Mouse (Mus musculus) limb, embryonic 11.5 days (tissue): Measurements from ENCODE around the gene Rps12. TPM values are rescaled to one million over a fixed set of nuclear protein-coding genes. Genes with fewer than 3 reads are reported as not detected.

Experiments
- ATAC-seq: fragments of 200-750 bp; cut with Nextera tagmentation; 2 replicates; pipeline ENCODE4 v1.8.0; 2017; ENCODE audit warnings: low read depth; ENCODE audit not compliant: insufficient number of reproducible peaks, low FRiP score, low TSS enrichment
- DNase-seq: peaks from one replicate; pipeline ENCODE4 v3.0.0-alpha.2; 2015; ENCODE audit warnings: low spot score
- H3K27ac ChIP-seq: fragments of 300-500 bp; sonication (generic); replicated peaks from 2 replicates; pipeline ENCODE4 v1.5.1; 2014; ENCODE audit warnings: low read depth, mild to moderate bottlenecking, low read length
- H3K27me3 ChIP-seq: fragments of 300-500 bp; sonication (generic); 2 replicates; pipeline ENCODE4 v1.6.1; 2014; ENCODE audit warnings: mild to moderate bottlenecking, low read length, mixed read lengths; ENCODE audit not compliant: control insufficient read depth, insufficient read depth
- H3K36me3 ChIP-seq: fragments of 300-500 bp; sonication (generic); 2 replicates; pipeline ENCODE4 v1.6.1; 2014; ENCODE audit warnings: mild to moderate bottlenecking, low read length, moderate library complexity, mixed read lengths; ENCODE audit not compliant: control insufficient read depth, insufficient read depth
- H3K4me1 ChIP-seq: fragments of 300-500 bp; sonication (generic); 2 replicates; pipeline ENCODE4 v1.6.1; 2014; ENCODE audit warnings: low read length, mixed read lengths; ENCODE audit not compliant: control insufficient read depth, insufficient read depth
- H3K4me2 ChIP-seq: fragments of 300-500 bp; sonication (generic); 2 replicates; pipeline ENCODE4 v1.6.1; 2014; ENCODE audit warnings: low read depth, mild to moderate bottlenecking, moderate library complexity; ENCODE audit not compliant: severe bottlenecking
- H3K4me3 ChIP-seq: fragments of 300-500 bp; sonication (generic); 2 replicates; pipeline ENCODE4 v1.5.1; 2014; ENCODE audit warnings: low read depth, low read length
- H3K9ac ChIP-seq: fragments of 300-500 bp; sonication (generic); 2 replicates; pipeline ENCODE4 v1.6.1; 2014; ENCODE audit warnings: mild to moderate bottlenecking, low read length
- H3K9me3 ChIP-seq: fragments of 300-500 bp; sonication (generic); 2 replicates; pipeline ENCODE4 v1.6.1; 2016; ENCODE audit warnings: low read length; ENCODE audit not compliant: control insufficient read depth
- WGBS: fragments of 180-500 bp; shearing (Covaris S2); extraction: QIAGEN DNeasy Blood & Tissue Kit; methylation state at CpG from one replicate; pipeline ENCODE4 v1.1.7; 2014; 5-methylcytosine and 5-hydroxymethylcytosine counted together
- polyA plus RNA-seq: library from polyadenylated mRNA; unstranded; fragments of >200 nt; fragmentation: Nextera tagmentation; extraction: Ambion mirVana; gene quantifications from 2 replicates; pipeline ENCODE4 v1.2.1, GENCODE M21; 2014

The Rps12 gene
- polyA plus RNA-seq, 1 experiment from 2014 or later: 198 TPM

DNA sequence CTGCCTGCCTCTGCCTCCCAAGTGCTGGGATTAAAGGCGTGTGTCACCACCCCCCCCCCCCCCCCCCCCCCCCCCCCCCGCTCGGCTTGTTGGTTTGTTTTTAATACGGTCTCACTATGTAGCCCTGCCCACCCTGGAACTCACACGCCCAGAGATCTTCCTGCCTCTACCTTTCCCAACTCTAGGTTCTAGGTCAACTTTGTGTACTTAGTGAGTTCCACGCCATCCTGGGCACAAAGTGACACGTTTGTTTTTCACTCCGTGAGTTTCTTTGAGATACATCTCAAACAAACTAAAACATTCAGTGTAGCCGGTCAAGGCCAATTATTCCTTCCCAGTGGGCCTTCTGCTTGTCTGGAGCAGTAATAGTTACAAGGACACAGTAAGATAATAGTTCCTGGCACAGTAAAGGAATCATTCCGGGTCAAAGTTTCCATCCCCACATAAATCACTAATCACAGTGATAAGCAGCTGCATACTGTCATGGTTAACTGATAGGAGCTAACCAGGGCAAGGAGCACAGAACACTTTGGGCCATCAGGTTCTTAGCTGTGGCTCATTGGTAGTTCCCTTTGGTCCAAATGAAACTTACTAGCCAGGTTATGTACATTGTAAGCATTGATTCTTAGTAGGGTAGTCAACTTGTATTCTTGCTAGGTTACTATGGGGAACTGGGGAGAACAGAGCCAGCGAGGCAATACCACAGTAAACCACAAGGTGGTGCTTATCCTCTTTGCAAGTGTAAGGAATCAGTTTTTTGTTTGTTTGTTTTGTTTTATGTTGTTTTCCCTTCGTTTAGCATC lies 24.8 kb upstream of the Rps12 start:
- no peaks in the 10 kb centered on the region for H3K36me3 ChIP-seq
- no peaks in the 10 kb centered on the region for H3K4me1 ChIP-seq
- H3K27ac ChIP-seq: no peak overlapping the region
- WGBS: 73% methylated on average over 9 of the region's 12 CpGs
- H3K4me3 ChIP-seq: no peak overlapping the region
- H3K9me3 ChIP-seq: no peaks in the 10 kb centered on the region
- no peak overlapping the region for H3K4me2 ChIP-seq
- ATAC-seq (no peak), DNase-seq (peak; percentile 86)
- H3K9ac ChIP-seq: no peak overlapping the region
- no peaks in the 10 kb centered on the region for H3K27me3 ChIP-seq

DNA sequence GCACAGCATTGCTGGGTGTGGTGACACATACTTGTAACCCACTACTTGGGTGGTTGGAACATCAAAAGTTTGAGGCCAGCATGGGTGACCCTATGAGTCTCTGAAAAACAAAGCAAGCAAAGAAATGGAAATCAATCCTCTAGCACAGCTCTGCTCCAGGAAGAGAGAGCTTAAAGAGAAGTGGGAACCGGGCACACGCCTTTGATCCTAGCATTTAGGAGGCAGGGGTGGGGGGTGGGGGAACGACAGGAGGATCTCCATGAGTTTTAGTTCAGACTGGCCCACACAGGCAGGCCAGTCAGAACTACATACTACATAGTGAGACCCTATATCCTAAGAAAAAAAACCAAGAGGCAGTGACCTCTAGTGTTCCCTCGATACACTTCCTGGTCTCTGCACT lies 19.1 kb upstream of the Rps12 start:
- Histone ChIP-seq H3K9ac (no peak overlapping the region), H3K36me3 (no peaks in the 10 kb centered on the region), H3K4me2 (no peak overlapping the region), H3K4me3 (no peak overlapping the region), H3K9me3 (no peaks in the 10 kb centered on the region), H3K27ac (no peak overlapping the region), H3K4me1 (no peaks in the 10 kb centered on the region), H3K27me3 (no peaks in the 10 kb centered on the region)
- 16% methylated on average over 4 of the region's 4 CpGs for WGBS
- ATAC-seq (no peak; the same call in 1 of the 2 replicates), DNase-seq (no peak)

DNA sequence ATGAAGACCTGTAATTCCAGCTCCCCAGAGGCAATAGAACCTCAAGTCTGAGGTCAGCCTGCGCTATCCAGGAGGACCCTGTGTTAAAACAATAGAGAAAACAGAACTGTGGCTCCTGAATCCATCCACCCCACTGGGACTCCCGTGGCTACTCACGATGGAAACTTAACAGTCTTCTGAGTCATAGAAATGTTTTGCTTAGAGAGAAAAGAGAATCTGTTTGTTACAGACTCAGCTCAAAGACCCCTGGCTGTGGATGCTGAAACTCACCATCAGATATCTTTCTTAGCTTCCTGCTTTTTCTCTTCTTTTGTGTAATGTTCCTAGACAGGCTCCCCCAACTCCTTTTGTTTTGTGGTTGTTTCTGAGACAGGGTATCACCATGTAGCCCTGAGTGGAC lies 17.6 kb upstream of the Rps12 start:
- H3K4me3 ChIP-seq: no peak overlapping the region
- 86% methylated on average over 3 of the region's 3 CpGs for WGBS
- H3K9ac ChIP-seq: no peak overlapping the region
- no peak for ATAC-seq
- no peaks in the 10 kb centered on the region for H3K4me1 ChIP-seq
- H3K27me3 ChIP-seq: no peaks in the 10 kb centered on the region
- no peak overlapping the region for H3K4me2 ChIP-seq
- no peaks in the 10 kb centered on the region for H3K36me3 ChIP-seq
- no peak for DNase-seq
- no peak overlapping the region for H3K27ac ChIP-seq
- H3K9me3 ChIP-seq: no peaks in the 10 kb centered on the region

DNA sequence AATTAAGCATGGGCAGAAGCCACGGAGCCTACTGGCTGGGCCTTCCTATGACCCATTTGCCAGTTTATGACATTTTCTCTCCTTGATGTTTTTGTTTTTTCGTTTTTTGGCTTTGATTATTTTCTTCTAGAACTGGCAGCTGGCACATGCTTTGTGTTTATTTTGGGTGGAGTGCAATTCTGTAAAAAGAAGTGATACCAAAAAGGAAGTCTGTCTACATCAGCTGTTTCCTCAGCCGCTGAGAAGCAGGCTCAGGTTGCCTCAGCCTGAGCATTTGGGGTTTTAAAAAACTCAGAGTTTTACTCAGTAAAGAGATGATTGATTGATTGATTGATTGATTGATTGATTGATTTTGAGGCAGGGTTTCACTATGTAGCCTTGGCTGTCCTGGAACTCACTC lies 15.8 kb upstream of the Rps12 start:
- H3K4me3 ChIP-seq: no peak overlapping the region
- no peaks in the 10 kb centered on the region for H3K4me1 ChIP-seq
- H3K27me3 ChIP-seq: no peaks in the 10 kb centered on the region
- no peak overlapping the region for H3K4me2 ChIP-seq
- no peak overlapping the region for H3K9ac ChIP-seq
- H3K9me3 ChIP-seq: no peaks in the 10 kb centered on the region
- DNase-seq: no peak
- H3K27ac ChIP-seq: no peak overlapping the region
- 79% methylated on average over 3 of the region's 3 CpGs for WGBS
- H3K36me3 ChIP-seq: no peaks in the 10 kb centered on the region
- no peak for ATAC-seq

DNA sequence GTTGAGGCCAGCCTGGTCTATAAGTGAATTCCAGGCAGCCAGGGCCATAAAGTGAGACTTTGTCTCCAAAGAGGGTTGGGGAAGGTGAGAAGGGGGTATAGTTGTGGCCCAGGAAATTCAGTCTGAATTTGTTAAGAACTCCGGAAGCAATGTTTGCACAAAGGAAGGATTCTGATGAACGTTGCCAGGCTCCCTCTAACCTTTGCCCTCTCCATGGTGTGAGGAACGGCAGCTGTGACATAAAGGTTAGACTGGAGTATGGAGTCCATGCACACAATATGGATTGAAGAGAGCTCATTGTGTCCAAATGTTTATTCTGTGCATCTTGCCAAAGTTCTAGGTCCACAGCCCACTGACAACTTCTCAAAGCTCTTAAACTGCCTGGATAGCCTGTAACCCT lies 12.9 kb upstream of the Rps12 start:
- WGBS: 28% methylated on average over 3 of the region's 3 CpGs
- ATAC-seq (no peak), DNase-seq (no peak)
- no peaks in the 10 kb centered on the region for H3K4me1 ChIP-seq
- H3K27ac ChIP-seq: no peak overlapping the region
- no peak overlapping the region for H3K9ac ChIP-seq
- no peaks in the 10 kb centered on the region for H3K36me3 ChIP-seq
- H3K9me3 ChIP-seq: no peaks in the 10 kb centered on the region
- no peak overlapping the region for H3K4me2 ChIP-seq
- H3K4me3 ChIP-seq: no peak overlapping the region
- H3K27me3 ChIP-seq: no peaks in the 10 kb centered on the region

DNA sequence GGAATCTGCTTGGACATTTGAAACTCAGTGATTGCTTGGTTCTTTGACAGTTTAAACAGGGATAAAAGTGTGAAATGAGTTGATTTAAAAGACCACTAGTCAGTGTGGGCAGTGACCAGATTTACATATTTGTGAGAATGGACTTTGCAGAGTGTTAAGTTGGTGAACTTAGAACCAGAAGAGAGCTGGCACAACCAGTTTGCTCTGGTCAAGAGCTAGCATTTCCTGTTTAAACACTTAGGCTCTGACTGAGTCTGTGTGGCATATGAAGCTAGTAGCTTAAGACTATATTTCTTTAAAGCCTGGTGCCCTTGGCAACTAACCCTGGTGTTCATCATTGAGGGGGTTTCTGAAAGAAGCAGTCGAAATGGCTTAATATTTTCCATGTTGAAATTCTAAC lies 11.1 kb upstream of the Rps12 start:
- no peaks in the 10 kb centered on the region for H3K27me3 ChIP-seq
- no peak overlapping the region for H3K9ac ChIP-seq
- H3K36me3 ChIP-seq: no peaks in the 10 kb centered on the region
- no peak overlapping the region for H3K4me3 ChIP-seq
- H3K27ac ChIP-seq: no peak overlapping the region
- ATAC-seq (no peak), DNase-seq (no peak)
- no peak overlapping the region for H3K4me2 ChIP-seq
- no peaks in the 10 kb centered on the region for H3K9me3 ChIP-seq
- H3K4me1 ChIP-seq: no peaks in the 10 kb centered on the region
- 86% methylated on average over 1 of the region's 1 CpGs for WGBS

DNA sequence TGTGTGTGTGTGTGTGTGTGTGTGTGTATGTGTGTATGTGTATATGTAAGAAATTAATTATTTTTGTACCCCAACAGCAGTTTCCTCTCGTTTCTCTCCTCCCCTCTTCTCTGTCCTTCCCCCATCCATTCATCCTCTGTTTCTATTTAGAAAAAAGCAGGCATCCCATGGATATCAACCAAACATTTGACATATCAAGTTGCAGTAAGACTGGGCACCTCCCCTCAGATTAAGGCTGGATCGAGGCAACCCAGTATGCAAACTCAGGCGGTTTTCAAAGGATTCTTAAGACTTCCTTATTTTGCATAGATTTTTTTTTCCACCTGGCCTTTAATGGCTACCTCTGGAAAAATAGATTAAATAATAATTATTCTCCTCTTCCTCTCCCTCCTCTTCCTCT lies 10.5 kb upstream of the Rps12 start:
- DNase-seq: no peak
- Histone ChIP-seq H3K4me2 (peak overlapping the region; percentile 59), H3K9ac (no peak overlapping the region), H3K27ac (no peak overlapping the region), H3K36me3 (no peaks in the 10 kb centered on the region), H3K4me3 (peak overlapping the region; percentile 64; the same call in 1 of the 2 replicates), H3K27me3 (no peaks in the 10 kb centered on the region), H3K4me1 (no peaks in the 10 kb centered on the region), H3K9me3 (no peaks in the 10 kb centered on the region)
- no peak for ATAC-seq
- WGBS: 34% methylated on average over 3 of the region's 3 CpGs

DNA sequence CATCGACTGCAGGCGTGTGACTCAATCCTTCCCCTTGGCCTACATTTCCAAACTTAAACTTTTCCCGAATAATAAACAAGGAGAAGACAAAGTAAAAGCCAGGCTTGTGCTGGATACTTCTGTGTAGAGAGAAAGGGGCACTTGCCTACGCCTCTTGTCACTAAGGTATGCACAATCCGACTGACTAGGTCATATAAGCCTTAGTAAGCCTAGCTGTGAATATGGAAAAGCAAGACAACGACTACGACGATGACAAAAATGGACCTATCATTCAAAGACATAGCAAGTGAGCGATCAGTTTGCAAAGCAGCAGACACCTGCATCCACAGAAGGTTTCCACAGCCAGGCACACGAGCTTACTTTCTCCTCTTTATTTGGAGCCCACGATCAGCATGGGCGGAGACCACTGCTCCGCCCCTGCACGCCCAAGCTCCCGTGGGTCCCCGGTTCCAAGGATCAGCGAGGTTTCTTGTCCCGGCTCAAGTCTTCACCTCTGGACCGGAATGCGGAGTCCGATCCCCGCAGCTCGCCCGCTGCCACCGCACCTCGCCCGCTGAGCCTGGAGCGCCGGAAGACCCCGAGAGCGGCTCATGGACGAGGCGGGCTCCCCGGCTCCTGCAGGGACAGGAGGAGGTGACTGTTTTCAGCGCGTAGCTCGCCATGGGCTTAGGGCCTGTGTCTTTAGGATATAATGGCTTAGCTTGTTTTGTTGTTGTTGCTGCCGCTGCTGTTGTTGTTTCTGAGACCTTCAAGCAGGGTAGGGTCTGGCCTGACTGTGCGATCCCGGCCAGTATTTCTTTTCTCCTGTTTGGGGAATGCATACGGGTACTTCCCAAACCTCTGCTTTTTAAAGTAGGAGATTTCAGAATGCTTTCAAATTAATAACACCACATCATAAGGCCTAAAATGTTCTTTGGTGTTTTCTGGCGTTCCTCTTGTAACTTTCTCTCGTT lies 9.8 kb upstream of the Rps12 start, which contains the start of gene Slc18b1:
Slc18b1 (plus strand) TSS at position 436 of the 953 bp plus-strand sequence.
- peak; percentile 75 for DNase-seq
- 6% methylated on average over 43 of the region's 43 CpGs for WGBS
- Histone ChIP-seq H3K9ac (peak within 1 kb of the TSS; percentile 87), H3K4me3 (peak within 1 kb of the TSS; percentile 64), H3K4me1 (no peaks in the 10 kb centered on the region), H3K36me3 (no peaks in the 10 kb centered on the region), H3K27ac (no peak within 1 kb of the TSS), H3K27me3 (no peaks in the 10 kb centered on the region), H3K4me2 (peak within 1 kb of the TSS; percentile 59), H3K9me3 (no peaks in the 10 kb centered on the region)
- ATAC-seq: 0 out of 2 replicates have a peak, but pooled peaks have one; percentile 17
